Mouse (Mus musculus): ENCODE measurements around the gene Slco1a6. TPM values are rescaled to one million over a fixed set of nuclear protein-coding genes. Genes with fewer than 3 reads are reported as not detected.

The Slco1a6 gene
- total RNA-seq (2023) = 2.9 TPM in 1 of 4 replicates, not detected in the others

DNA sequence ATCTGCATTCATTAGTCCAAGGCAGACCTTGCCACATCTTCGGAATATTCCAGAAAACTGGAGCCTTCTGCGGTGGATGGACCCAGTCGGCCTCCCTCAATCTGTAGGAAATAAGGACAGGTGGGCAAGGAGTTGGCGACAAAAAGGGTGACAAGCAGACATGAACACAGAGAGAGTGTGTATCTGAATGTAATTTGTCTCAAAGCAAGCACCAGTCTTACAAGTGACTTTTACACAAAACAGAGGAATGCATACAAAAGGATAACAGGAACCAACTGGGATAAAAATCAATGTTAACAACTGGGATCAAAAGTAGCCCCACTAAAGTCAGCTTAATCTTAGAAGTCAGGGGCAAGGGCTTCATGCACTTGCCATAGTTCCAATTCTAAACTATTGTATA lies at the start of gene Slco1a6:
Gene Slco1a6, minus strand, starts transcription at position 101 of the 400 bp plus-strand sequence.

Other genes starting within 250 kb of the Slco1a6 start
- gene Gm6614, start 197.1 kb downstream of the Slco1a6 start, total RNA-seq (2023) = not detected in 4 replicates
- gene Iapp, start 89.9 kb upstream of the Slco1a6 start, total RNA-seq (2023) = not detected in 4 replicates
- gene Slco1a5, start 114.5 kb upstream of the Slco1a6 start, total RNA-seq (2023) = not detected in 4 replicates
- gene Pyroxd1, start 137.1 kb upstream of the Slco1a6 start, total RNA-seq (2023) = 20.7 to 24.3 TPM (median 23.0 TPM) in 4 replicates
- gene Recql, start 178.6 kb upstream of the Slco1a6 start, total RNA-seq (2023) = 25.1 to 35.7 TPM (median 32.0 TPM) in 4 replicates
- 14.6 to 26.7 TPM (median 22.6 TPM) in 4 replicates for gene Golt1b, start 178.7 kb upstream of the Slco1a6 start, total RNA-seq (2023)
- gene Spx, start 204.9 kb upstream of the Slco1a6 start, total RNA-seq (2023) = 0.47 to 0.82 TPM in 2 of 4 replicates, not detected in the others